Mouse (Mus musculus) left cerebral cortex, adult 9 months (tissue): ENCODE measurements around the gene Nprl3.

ENCODE experiments used
- DNase-seq, 2 experiments: peaks; one replicate each; pipeline ENCODE4 v3.0.0; 2022; ENCODE audit warnings: low spot score in 2 of 2

Gene Nprl3

GRCm38 (mm10) chr11:32245614-32246013, 21.9 kb downstream of the Nprl3 start:
- no peak for DNase-seq

DNA sequence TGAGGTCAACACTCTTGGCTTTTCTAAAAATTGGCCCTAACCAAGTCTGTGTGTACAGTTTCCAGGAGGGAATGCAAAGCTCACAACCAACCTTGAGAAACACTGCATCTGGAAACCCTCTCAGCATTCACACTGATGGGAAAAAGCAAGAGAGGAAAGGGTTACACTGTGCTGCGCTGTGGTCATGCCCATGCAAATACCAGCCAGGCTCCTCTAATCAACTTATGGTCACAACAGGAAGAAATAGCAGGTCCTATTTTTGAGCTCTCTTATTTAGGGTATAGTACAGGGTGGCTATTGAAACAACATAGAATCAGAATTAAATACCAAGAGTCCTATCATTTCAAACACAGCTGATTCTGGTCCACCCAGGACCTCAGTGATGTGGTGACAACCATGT, 22.9 kb downstream of the Nprl3 start:
- DNase-seq: no peak

GRCm38 (mm10) chr11:32244064-32244463, 23.4 kb downstream of the Nprl3 start:
- DNase-seq: no peak

DNA sequence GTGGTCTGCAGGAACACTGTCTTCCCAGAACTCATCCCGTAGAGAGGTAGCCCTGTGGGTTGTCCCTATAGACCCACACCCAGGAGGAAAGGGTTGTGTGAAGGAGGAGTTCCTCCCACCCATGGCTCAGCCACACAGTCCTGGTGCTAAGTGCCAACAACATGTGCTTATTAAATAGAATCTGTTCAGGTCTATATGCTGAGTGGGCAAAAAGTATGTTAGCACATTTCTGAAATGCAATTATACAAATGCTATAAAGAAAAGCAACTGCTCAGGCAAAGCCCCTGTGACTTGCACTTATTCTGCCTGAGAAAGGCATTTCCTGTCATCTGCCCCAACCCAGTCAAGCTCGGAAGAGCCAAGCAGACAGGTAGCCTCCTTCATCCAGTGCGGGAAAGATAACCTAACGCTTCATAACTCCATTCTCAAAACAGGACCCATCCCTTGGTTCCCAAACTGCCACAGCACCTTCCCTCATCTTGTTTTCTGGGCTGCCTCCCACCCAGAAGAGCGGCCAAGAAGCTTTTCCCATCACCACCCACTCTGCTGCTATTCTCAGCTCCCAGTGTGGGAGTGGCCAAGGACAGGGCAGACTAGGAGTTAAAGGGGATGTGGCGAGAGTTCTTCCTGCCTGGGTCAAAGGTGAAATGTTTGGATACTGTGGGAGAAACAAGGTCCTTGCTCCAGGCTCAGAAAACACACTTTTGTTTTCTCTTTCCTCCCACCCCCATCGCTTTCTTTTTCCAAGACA, 24.1 kb downstream of the Nprl3 start:
- no peak for DNase-seq

- no peak for DNase-seq
Measured at GRCm38 (mm10) chr11:32242209-32242608, 25.3 kb downstream of the Nprl3 start.

- no peak for DNase-seq
Measured at GRCm38 (mm10) chr11:32241391-32241790, 26.1 kb downstream of the Nprl3 start.

DNA sequence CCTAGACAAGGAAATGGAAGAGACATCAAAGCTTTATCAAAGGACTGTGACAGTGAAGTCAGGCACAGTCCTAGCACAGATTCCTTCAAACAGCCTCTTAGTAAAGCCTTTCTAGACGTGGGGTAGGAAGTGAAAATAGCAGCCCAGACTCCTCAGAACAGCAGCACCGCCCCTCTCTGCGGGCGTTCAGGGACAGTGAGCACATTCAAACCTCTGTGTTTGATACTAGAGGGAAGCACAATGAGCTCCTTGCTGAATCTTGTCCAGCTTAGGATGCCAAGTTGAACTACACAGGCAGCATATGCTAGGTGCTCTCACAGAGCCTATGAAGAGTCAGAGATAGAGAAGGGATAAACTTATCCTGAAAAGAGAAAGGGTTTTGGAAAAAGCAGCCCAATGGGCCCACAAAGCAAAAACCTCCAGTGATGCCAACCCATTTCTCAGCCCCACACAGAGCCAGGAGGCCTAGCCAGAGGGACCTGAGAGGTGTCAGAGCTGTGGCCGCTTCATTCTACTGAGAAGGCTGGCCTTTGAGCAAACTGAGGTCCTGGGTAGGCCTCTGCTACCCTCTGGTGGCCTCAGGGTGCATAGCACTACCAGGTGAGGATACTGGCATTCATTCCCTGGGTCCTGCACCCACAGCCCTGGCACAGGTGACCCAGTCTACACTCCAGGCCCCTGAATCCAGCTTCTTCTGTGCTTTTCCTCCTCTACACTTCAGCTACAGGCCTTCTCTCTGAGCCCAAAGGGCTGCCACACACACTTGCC, 29.2 kb downstream of the Nprl3 start:
- DNase-seq: peak in 1 of 2 experiments; percentile 84

DNA sequence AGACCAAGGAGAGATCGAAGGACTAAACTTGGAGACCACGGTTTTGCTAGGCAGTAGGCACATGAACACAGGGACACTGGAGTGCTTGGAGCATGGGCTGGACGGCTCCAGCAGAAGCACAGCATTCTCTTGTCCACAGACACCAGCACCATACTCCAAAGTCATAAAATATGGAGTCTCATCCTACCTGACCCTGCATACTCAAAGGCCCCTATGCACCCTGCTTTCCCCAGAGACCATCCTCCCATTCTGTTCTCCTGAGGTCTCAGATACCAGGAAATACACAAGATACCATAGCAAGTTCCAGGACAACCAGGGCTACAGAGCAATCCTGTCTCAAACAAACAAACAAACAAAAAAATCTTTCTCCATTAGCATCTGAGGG, 30.1 kb downstream of the Nprl3 start:
- DNase-seq: no peak

GRCm38 (mm10) chr11:32236712-32237410, 30.6 kb downstream of the Nprl3 start:
- no peak for DNase-seq

DNA sequence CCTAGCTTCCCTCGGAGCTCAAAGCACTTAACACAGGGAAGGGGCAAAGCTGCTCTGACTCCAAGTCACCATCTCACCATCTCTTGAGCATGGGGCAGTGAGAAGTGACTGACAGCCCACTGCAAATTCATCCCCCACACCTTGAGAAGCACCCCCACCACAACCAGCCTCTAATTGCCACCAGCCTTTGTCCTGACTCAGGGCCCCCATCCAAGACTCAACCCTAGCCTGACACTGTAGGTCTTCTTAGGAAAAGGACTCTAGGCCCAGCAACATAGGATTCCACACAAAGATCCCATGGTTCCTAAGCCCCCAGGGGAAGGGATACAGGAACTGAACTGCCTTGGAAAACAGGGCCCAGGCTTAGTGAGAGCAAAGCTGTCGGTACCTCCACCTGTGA, 31.4 kb downstream of the Nprl3 start:
- DNase-seq: no peak

GRCm38 (mm10) chr11:32235646-32236045, 31.9 kb downstream of the Nprl3 start:
- peak in 1 of 2 experiments; percentile 72 for DNase-seq

DNA sequence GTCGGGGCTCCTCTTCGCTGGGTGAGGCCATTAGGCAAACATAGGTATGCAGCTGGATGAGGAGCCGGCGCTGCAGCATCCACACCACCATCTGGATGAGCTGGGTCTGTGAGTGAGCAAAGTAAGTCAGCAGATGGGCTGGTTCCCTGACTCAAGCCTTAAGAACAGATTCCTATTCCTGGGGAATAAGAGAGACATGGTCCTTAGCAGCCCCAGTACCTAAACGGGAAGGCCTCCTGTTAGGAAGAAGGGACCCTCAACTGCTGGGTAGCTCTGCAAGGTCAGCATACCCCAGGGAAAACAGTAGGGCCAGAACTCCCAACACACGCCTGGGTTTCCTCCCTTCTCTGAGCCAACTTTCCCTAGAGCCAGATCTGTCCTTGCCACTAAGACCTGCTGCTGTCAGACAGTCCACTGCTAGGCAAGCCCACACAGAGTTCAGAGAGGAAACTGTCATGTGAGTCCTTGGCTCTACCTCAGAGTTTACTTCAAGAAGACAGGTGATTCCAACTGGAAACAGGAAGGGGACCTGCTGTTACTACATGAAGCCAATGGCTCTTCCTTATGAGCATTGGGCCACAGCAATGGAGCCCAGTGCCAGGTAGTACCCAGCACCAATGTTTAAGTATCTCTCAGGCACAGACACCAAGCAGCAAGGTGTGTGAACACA, 32.6 kb downstream of the Nprl3 start:
- DNase-seq: no peak

GRCm38 (mm10) chr11:32233895-32234294, 33.6 kb downstream of the Nprl3 start:
- no peak for DNase-seq

DNA sequence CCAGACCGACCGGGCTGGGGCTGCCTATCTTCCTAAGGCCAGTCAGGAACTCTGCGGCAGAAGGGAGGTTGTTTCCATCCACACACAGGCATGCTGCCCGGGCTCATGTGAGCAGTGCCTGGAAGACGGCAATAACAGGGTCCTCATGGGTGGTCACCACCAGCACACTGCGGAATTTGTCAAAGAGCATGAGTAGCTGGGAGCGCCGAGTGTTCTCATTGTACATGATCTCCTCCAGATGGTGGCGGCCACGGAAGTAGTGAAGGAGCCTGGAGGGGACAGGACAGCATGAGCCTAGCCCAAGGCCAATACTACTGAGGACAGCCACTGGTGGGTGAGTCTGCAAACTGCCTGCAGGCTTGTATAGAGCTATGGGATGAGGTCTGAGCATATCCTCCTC, 34.7 kb downstream of the Nprl3 start:
- DNase-seq: no peak

- DNase-seq: peak in 1 of 2 experiments; percentile 64
Measured at GRCm38 (mm10) chr11:32231125-32231524, 36.4 kb downstream of the Nprl3 start.

GRCm38 (mm10) chr11:32230220-32230619, 37.3 kb downstream of the Nprl3 start:
- peak in 1 of 2 experiments; percentile 60 for DNase-seq

GRCm38 (mm10) chr11:32228292-32228845, 39.1 kb downstream of the Nprl3 start:
- DNase-seq: no peak

GRCm38 (mm10) chr11:32227555-32227954, 40.0 kb downstream of the Nprl3 start:
- DNase-seq: no peak

- DNase-seq: no peak
Measured at GRCm38 (mm10) chr11:32227041-32227440, 40.5 kb downstream of the Nprl3 start.

DNA sequence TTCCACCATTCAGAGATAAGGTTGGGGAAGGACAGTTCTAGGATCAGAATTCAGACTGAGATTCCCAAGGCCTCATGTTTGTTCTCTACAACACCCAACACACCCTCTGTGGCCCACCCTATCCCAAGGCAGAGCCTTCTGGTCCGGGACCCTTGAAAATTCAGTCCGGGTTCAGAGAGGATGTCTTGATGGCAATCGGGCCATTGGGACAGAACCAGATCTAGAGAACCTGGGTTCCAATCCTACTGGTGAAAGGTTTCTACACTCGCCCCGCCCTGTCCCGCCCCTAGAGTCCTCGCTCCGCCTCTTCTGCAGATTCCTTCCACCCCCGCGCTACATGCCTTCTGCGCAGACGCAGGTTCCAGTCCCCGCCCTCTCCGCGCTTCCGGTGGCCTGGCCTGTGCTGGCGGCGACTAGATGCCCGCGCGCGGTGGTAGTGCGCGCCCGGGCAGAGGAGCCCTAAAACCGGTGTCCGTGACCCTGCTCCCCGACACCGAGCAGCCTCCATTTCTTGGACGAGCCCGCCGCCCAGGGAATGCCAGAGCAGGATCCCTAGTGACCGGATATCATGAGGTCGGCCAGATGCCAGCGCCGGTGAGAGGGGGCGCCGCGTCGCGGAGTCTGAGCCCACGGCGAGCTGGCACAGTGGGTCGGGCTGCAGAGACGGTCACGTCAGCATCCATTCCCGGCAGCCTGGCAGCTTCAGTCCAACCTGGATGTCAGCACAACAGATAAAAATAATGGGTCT, 41.2 kb downstream of the Nprl3 start, which contains the start of gene Mpg:
Gene Mpg (plus strand): TSS at position 382 of the 748 bp plus-strand sequence.
- DNase-seq: peak in 1 of 2 experiments; percentile 88
